Mouse (Mus musculus) stomach, embryonic 14.5 days (tissue): ENCODE measurements around the gene Bmp7. TPM values are rescaled to one million over a fixed set of nuclear protein-coding genes. Genes with fewer than 3 reads are reported as not detected.
A peak's percentile ranks its signal among the peaks of the same experiment; 100 is the strongest.

ENCODE experiments used
- ATAC-seq: fragments of 200-750 bp; cut with Nextera tagmentation; 2 replicates; pipeline ENCODE4 v1.8.0; 2017; ENCODE audit warnings: low read depth, moderate TSS enrichment; ENCODE audit not compliant: insufficient number of reproducible peaks, insufficient read depth, low FRiP score
- H3K27ac ChIP-seq: fragments of 300-500 bp; sonication (generic); 2 replicates; pipeline ENCODE4 v1.5.1; 2014; ENCODE audit warnings: mild to moderate bottlenecking, low read length, moderate library complexity, mixed read lengths
- H3K27me3 ChIP-seq: fragments of 300-500 bp; sonication (generic); 2 replicates; pipeline ENCODE4 v1.6.1; 2014; ENCODE audit warnings: low read length, control low read depth, mixed read lengths; ENCODE audit not compliant: control insufficient read depth, insufficient read depth
- H3K36me3 ChIP-seq: fragments of 300-500 bp; sonication (generic); 2 replicates; pipeline ENCODE4 v1.6.1; 2014; ENCODE audit warnings: mild to moderate bottlenecking, control low read depth, low read length, moderate library complexity, mixed read lengths; ENCODE audit not compliant: control insufficient read depth, insufficient read depth
- H3K4me1 ChIP-seq: fragments of 300-500 bp; sonication (generic); 2 replicates; pipeline ENCODE4 v1.6.1; 2014; ENCODE audit warnings: low read length, control low read depth, mixed read lengths; ENCODE audit not compliant: control insufficient read depth, insufficient read depth
- H3K4me2 ChIP-seq: fragments of 300-500 bp; sonication (generic); replicated peaks from 2 replicates; pipeline ENCODE4 v1.6.1; 2014; ENCODE audit warnings: low read depth, low read length, control low read depth
- H3K4me3 ChIP-seq: fragments of 300-500 bp; sonication (generic); 2 replicates; pipeline ENCODE4 v1.5.1; 2014; ENCODE audit warnings: low read depth, low read length, control low read depth
- H3K9ac ChIP-seq: fragments of 300-500 bp; sonication (generic); replicated peaks from 2 replicates; pipeline ENCODE4 v1.6.1; 2014; ENCODE audit warnings: low read depth, mild to moderate bottlenecking, control low read depth, low read length, moderate library complexity, mixed read lengths
- H3K9me3 ChIP-seq: fragments of 300-500 bp; sonication (generic); 2 replicates; pipeline ENCODE4 v1.6.1; 2016; ENCODE audit warnings: low read depth, low read length, control low read depth; ENCODE audit not compliant: control insufficient read depth
- WGBS: fragments of 180-500 bp; shearing (Covaris S2); extraction: QIAGEN DNeasy Blood & Tissue Kit; methylation state at CpG from one replicate; pipeline ENCODE4 v1.1.7; 2014; 5-methylcytosine and 5-hydroxymethylcytosine counted together
- polyA plus RNA-seq: library from polyadenylated mRNA; unstranded; fragments of >200 nt; fragmentation: Nextera tagmentation; extraction: Ambion mirVana; gene quantifications from 2 replicates; pipeline ENCODE4 v1.2.1, GENCODE M21; 2014

Gene Bmp7
- polyA plus RNA-seq, 1 experiment from 2014 or later = 20.7 TPM

GRCm38 (mm10) chr2:172831762-172832161 is 108.4 kb downstream of the Bmp7 start:
- no peaks in the 10 kb centered on the region for H3K27me3 ChIP-seq
- ATAC-seq = peak; percentile 53; the same call in 1 of the 2 replicates

DNA sequence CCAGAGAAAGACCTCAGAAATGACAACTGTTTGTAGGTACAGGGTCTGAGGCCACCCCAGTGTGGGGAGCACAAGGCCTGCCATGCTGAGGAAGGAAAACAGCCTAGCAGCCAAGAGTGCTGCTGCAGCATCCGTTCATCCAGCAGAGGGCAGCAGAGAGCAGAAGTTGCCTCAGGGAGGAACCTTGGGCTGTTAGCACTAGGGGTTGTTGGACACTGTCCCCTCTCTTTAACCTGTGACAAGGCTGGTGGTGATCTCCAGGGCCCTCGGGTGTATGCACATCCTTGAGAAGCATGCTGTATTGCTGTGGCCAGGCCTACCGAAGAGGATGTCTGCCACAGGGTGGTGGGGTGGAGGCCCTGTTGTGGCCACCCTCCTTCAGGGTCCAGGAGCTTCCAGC is 109.0 kb downstream of the Bmp7 start:
- Histone ChIP-seq H3K4me1 (peaks cover 5% of the 10 kb centered on the region; the same call in 1 of the 2 replicates), H3K4me3 (no peak overlapping the region), H3K9me3 (no peaks in the 10 kb centered on the region), H3K9ac (no peak overlapping the region), H3K36me3 (no peaks in the 10 kb centered on the region), H3K4me2 (no peak overlapping the region), H3K27me3 (no peaks in the 10 kb centered on the region), H3K27ac (no peak overlapping the region)
- WGBS = 12% methylated on average over 3 of the region's 3 CpGs
- ATAC-seq = peak; percentile 28; the same call in 1 of the 2 replicates

More at GRCm38 (mm10) chr2:172831762-172832161, 108.4 kb downstream of the Bmp7 start:
- H3K36me3 ChIP-seq = no peaks in the 10 kb centered on the region
- peaks cover 5% of the 10 kb centered on the region; the same call in 1 of the 2 replicates for H3K4me1 ChIP-seq
- WGBS = 15% methylated on average over 5 of the region's 5 CpGs
- no peaks in the 10 kb centered on the region for H3K9me3 ChIP-seq
- no peak overlapping the region for H3K27ac ChIP-seq
- no peak overlapping the region for H3K4me3 ChIP-seq
- no peak overlapping the region for H3K4me2 ChIP-seq
- H3K9ac ChIP-seq = no peak overlapping the region

DNA sequence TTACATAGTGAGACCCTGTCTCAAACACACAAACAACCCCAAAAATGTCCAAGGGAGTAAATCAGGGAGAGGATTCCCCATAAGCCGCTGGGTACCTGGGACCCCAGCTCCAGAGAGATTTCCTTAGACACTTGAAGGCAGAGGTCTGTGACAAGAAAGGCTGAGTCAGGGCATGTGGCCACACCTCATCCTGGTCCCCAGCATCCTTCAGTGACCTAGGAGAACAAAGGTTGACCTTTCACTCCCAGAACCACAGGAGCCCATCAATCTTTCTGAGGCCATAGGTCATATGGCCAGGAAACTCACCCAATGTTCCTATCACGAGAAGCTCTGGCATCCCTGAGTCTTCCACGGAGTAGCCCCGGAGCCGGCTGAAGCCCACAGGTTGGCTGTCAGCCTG is 111.9 kb downstream of the Bmp7 start:
- no peaks in the 10 kb centered on the region for H3K36me3 ChIP-seq
- H3K9ac ChIP-seq = no peak overlapping the region
- H3K4me3 ChIP-seq = no peak overlapping the region
- no peak overlapping the region for H3K27ac ChIP-seq
- H3K9me3 ChIP-seq = no peaks in the 10 kb centered on the region
- H3K27me3 ChIP-seq = no peaks in the 10 kb centered on the region
- no peak overlapping the region for H3K4me2 ChIP-seq
- WGBS = 36% methylated on average over 5 of the region's 5 CpGs
- ATAC-seq = no peak
- peaks cover 1% of the 10 kb centered on the region; the same call in 1 of the 2 replicates for H3K4me1 ChIP-seq

- H3K36me3 ChIP-seq = no peaks in the 10 kb centered on the region
Measured at GRCm38 (mm10) chr2:172827564-172827963, 112.6 kb downstream of the Bmp7 start.

GRCm38 (mm10) chr2:172825785-172826145 is 114.4 kb downstream of the Bmp7 start:
- Histone ChIP-seq H3K27me3 (no peaks in the 10 kb centered on the region), H3K9ac (no peak overlapping the region), H3K27ac (no peak overlapping the region), H3K4me2 (no peak overlapping the region), H3K4me3 (no peak overlapping the region), H3K36me3 (no peaks in the 10 kb centered on the region), H3K9me3 (no peaks in the 10 kb centered on the region), H3K4me1 (no peaks in the 10 kb centered on the region)
- ATAC-seq = no peak
- 86% methylated on average over 11 of the region's 11 CpGs for WGBS

More at GRCm38 (mm10) chr2:172827564-172827963, 112.6 kb downstream of the Bmp7 start:
- 56% methylated on average over 7 of the region's 7 CpGs for WGBS
- H3K27ac ChIP-seq = no peak overlapping the region
- H3K4me3 ChIP-seq = no peak overlapping the region
- H3K27me3 ChIP-seq = no peaks in the 10 kb centered on the region
- H3K4me1 ChIP-seq = no peaks in the 10 kb centered on the region
- ATAC-seq = 0 out of 2 replicates have a peak, but pooled peaks have one; percentile 19
- no peaks in the 10 kb centered on the region for H3K9me3 ChIP-seq
- no peak overlapping the region for H3K4me2 ChIP-seq
- H3K9ac ChIP-seq = no peak overlapping the region

DNA sequence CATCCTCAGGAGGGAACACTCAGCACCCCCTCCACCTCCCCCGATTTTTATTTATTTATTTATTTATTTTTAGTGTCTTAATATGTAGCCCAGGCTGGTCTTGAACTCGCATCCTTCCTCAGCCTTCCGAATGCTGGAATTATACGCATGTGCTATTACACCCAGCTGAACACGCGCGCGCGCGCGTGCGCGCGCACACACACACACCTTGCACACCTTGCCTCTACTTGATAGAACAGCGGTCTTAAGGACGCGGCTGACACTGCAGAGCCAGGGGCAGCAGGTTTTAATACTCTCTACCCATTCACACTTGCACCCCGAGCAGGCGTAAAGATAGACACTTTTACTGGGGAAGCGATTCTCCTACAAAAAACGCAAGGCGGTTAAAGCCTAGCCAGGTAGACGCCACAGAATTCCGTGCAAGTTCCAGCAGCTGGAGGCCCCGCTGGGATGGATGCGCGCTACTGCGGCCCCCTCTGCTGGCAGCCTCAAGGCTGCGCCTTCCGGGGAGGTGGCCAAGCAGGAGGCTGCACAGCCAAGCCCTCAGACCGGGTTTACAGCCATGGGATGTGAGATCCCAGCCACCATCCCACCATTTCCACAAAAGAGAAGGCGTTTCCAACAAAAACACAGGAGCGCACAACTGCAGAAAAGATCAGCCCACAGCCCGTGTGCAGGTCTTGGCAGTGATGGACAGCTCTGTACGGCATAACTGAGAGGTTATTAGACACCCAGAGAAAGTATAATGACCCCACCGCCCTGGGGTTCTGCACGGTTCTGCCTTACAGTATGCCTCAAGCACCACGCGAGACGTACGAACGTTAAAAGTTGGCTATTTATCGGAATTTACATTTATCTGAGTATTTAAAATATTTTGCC is 115.0 kb downstream of the Bmp7 start:
- H3K4me3 ChIP-seq = peak overlapping the region; percentile 15; the same call in 1 of the 2 replicates
- peak overlapping the region; percentile 40 for H3K4me2 ChIP-seq
- peak; percentile 21; the same call in 1 of the 2 replicates for ATAC-seq
- WGBS = 17% methylated on average over 43 of the region's 43 CpGs
- no peak overlapping the region for H3K27ac ChIP-seq
- no peaks in the 10 kb centered on the region for H3K4me1 ChIP-seq
- no peaks in the 10 kb centered on the region for H3K9me3 ChIP-seq
- no peak overlapping the region for H3K9ac ChIP-seq
- H3K36me3 ChIP-seq = no peaks in the 10 kb centered on the region
- H3K27me3 ChIP-seq = no peaks in the 10 kb centered on the region

GRCm38 (mm10) chr2:172818631-172819230 is 121.4 kb downstream of the Bmp7 start:
- H3K4me1 ChIP-seq = no peaks in the 10 kb centered on the region
- 81% methylated on average over 10 of the region's 10 CpGs for WGBS
- no peaks in the 10 kb centered on the region for H3K9me3 ChIP-seq
- no peak overlapping the region for H3K4me3 ChIP-seq
- H3K27me3 ChIP-seq = no peaks in the 10 kb centered on the region
- ATAC-seq = no peak
- no peak overlapping the region for H3K9ac ChIP-seq
- H3K27ac ChIP-seq = no peak overlapping the region
- no peaks in the 10 kb centered on the region for H3K36me3 ChIP-seq
- no peak overlapping the region for H3K4me2 ChIP-seq
